Mouse (Mus musculus) layer of hippocampus, adult 9-11 months (tissue): ENCODE results near the gene Abtb2.

Experiments used
- DNase-seq: peaks from one replicate; pipeline ENCODE4 v3.0.0; 2022

Abtb2 gene

GRCm38 (mm10) chr2:103618407-103618806 is 52.3 kb downstream of the Abtb2 start:
- DNase-seq, result no peak

GRCm38 (mm10) chr2:103622950-103623349 is 56.8 kb downstream of the Abtb2 start:
- DNase-seq, result no peak

- DNase-seq, result no peak
Measured at GRCm38 (mm10) chr2:103625349-103625932, 59.3 kb downstream of the Abtb2 start.

- DNase-seq, result no peak
Measured at GRCm38 (mm10) chr2:103627101-103627500, 61.0 kb downstream of the Abtb2 start.

- no peak for DNase-seq
Measured at GRCm38 (mm10) chr2:103629956-103630355, 63.8 kb downstream of the Abtb2 start.

GRCm38 (mm10) chr2:103631293-103631717 is 65.2 kb downstream of the Abtb2 start:
- DNase-seq, result no peak

- DNase-seq, result no peak
Measured at GRCm38 (mm10) chr2:103632136-103632925, 66.2 kb downstream of the Abtb2 start.

GRCm38 (mm10) chr2:103632926-103633250 is 66.8 kb downstream of the Abtb2 start:
- DNase-seq, result no peak

- DNase-seq, result no peak
Measured at GRCm38 (mm10) chr2:103635731-103636487, 69.8 kb downstream of the Abtb2 start.

GRCm38 (mm10) chr2:103637385-103637784 is 71.3 kb downstream of the Abtb2 start:
- DNase-seq, result no peak

- DNase-seq, result no peak
Measured at GRCm38 (mm10) chr2:103637943-103638342, 71.8 kb downstream of the Abtb2 start.

GRCm38 (mm10) chr2:103639701-103640100 is 73.6 kb downstream of the Abtb2 start:
- no peak for DNase-seq

GRCm38 (mm10) chr2:103640861-103641260 is 74.8 kb downstream of the Abtb2 start:
- no peak for DNase-seq

- DNase-seq, result peak; percentile 71
Measured at GRCm38 (mm10) chr2:103643584-103644211, 77.6 kb downstream of the Abtb2 start.

- DNase-seq, result no peak
Measured at GRCm38 (mm10) chr2:103644418-103644817, 78.3 kb downstream of the Abtb2 start.

- no peak for DNase-seq
Measured at GRCm38 (mm10) chr2:103650314-103650879, 84.3 kb downstream of the Abtb2 start.

GRCm38 (mm10) chr2:103652121-103652520 is 86.0 kb downstream of the Abtb2 start:
- DNase-seq, result no peak

- no peak for DNase-seq
Measured at GRCm38 (mm10) chr2:103655037-103655436, 88.9 kb downstream of the Abtb2 start.

GRCm38 (mm10) chr2:103656028-103656427 is 89.9 kb downstream of the Abtb2 start:
- DNase-seq, result no peak

- no peak for DNase-seq
Measured at GRCm38 (mm10) chr2:103659167-103659566, 93.1 kb downstream of the Abtb2 start.

- DNase-seq, result no peak
Measured at GRCm38 (mm10) chr2:103659648-103660556, 93.8 kb downstream of the Abtb2 start.

- no peak for DNase-seq
Measured at GRCm38 (mm10) chr2:103661696-103662095, 95.6 kb downstream of the Abtb2 start.
